Mouse (Mus musculus) kidney, embryonic 15.5 days (tissue): ENCODE results near the gene Pcx. TPM values are rescaled to one million over a fixed set of nuclear protein-coding genes. Genes with fewer than 3 reads are reported as not detected.

ENCODE experiments used
- ATAC-seq: fragments of 200-750 bp; cut with Nextera tagmentation; replicated peaks from 2 replicates; pipeline ENCODE4 v1.8.0; 2017; ENCODE audit warnings: moderate TSS enrichment; ENCODE audit not compliant: low FRiP score
- H3K27ac ChIP-seq: fragments of 300-500 bp; sonication (generic); 2 replicates; pipeline ENCODE4 v1.5.1; 2015; ENCODE audit warnings: mild to moderate bottlenecking, inconsistent platforms
- H3K27me3 ChIP-seq: fragments of 300-500 bp; sonication (generic); 2 replicates; pipeline ENCODE4 v1.6.1; 2015; ENCODE audit warnings: inconsistent platforms
- H3K36me3 ChIP-seq: fragments of 300-500 bp; sonication (generic); 2 replicates; pipeline ENCODE4 v1.6.1; 2015; ENCODE audit warnings: inconsistent platforms
- H3K4me1 ChIP-seq: fragments of 300-500 bp; sonication (generic); 2 replicates; pipeline ENCODE4 v1.6.1; 2015; ENCODE audit warnings: inconsistent platforms
- H3K4me2 ChIP-seq: fragments of 300-500 bp; sonication (generic); 2 replicates; pipeline ENCODE4 v1.6.1; 2015; ENCODE audit warnings: moderate library complexity, mild to moderate bottlenecking, inconsistent platforms
- H3K4me3 ChIP-seq: fragments of 300-500 bp; sonication (generic); replicated peaks from 2 replicates; pipeline ENCODE4 v1.5.1; 2015; ENCODE audit warnings: mild to moderate bottlenecking, inconsistent platforms
- H3K9ac ChIP-seq: fragments of 300-500 bp; sonication (generic); 2 replicates; pipeline ENCODE4 v1.6.1; 2015; ENCODE audit warnings: mild to moderate bottlenecking, inconsistent platforms
- H3K9me3 ChIP-seq: fragments of 300-500 bp; sonication (generic); replicated peaks from 2 replicates; pipeline ENCODE4 v1.6.1; 2016; ENCODE audit warnings: inconsistent platforms
- WGBS: fragments of 180-500 bp; shearing (Covaris S2); methylation state at CpG from one replicate; pipeline ENCODE4 v1.1.7; 2015; ENCODE audit warnings: mixed read lengths; 5-methylcytosine and 5-hydroxymethylcytosine counted together
- polyA plus RNA-seq: library from polyadenylated mRNA; unstranded; fragments of >200 nt; fragmentation: Nextera tagmentation; extraction: Ambion mirVana; gene quantifications from 2 replicates; pipeline ENCODE4 v1.2.1, GENCODE M21; 2015

Pcx gene
- polyA plus RNA-seq, 1 experiment from 2014 or later = 35.2 TPM

DNA sequence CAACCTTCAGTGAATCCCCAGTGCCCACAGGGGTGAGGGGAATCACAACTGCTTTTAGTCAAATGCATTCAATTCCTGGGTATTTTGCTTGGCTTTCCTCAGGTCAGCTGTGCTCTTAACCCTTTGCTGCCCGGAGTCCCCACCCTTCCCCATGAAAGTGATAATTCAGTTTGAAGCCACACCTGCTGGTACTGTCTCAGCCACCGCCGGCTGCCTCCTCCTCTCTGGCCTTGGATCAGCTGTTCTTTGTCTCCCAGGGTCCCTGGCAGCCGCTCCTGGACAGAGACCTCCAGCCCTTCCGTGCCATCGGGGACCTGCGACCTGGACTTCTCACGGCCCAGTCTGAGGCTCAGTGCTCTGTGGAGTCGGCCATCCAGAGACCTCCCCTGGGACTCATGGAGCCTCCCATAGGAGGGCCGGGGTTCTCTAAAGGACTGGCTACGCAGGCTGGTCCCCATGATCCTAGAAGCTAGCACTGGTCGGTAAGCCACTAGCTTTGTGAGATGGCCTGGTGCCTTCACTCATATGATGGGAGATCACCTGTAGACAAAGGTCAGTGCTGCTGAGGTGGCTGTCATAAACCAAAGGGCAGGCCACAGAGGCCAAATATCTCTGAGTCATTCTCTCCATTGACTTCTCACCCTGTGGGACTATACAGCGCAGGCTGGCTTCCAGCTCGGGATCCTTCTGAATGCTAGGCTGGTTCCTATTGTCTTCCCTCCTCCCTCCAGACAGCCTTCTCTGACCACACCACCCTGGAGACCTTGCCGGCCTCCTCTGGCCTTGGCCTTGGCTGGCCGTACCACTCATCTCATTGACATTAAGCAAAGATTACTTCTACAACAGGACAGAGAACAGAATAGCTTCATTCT, 12.0 kb upstream of the Pcx start, which contains the start of gene 2010003K11Rik:
2010003K11Rik (minus strand) TSS at position 522 of the 872 bp plus-strand sequence.
- Histone ChIP-seq H3K4me2 (peak within 1 kb of the TSS; percentile 32; the same call in 1 of the 2 replicates), H3K4me3 (no peak within 1 kb of the TSS), H3K36me3 (no peaks in the 10 kb centered on the region), H3K9me3 (no peaks in the 10 kb centered on the region), H3K27ac (no peak within 1 kb of the TSS), H3K9ac (no peak within 1 kb of the TSS), H3K4me1 (peaks cover 15% of the 10 kb centered on the region), H3K27me3 (no peaks in the 10 kb centered on the region)
- ATAC-seq = no peak; the same call in 1 of the 2 replicates
- 59% methylated on average over 16 of the region's 16 CpGs for WGBS

DNA sequence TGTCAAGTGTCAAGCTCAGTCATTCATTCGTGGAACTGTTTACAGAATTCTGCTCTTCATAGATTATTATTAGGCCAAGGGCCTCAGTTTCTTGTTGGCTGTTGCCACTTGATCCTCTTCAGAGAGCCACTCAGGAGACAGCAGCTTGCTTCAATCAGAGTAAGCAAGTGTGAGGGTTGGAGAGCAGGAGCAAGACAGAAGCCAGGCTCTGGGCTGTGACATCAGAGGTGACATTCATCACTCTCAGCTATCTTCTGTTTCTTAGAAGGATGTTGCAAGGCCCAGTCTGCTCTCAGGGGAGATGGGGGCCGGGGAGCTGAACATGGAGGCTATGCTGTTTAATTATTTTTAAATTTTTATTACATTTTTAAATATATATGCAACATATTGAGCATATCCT, 7.6 kb upstream of the Pcx start:
- no peak overlapping the region for H3K4me3 ChIP-seq
- no peaks in the 10 kb centered on the region for H3K27me3 ChIP-seq
- H3K9ac ChIP-seq = no peak overlapping the region
- no peaks in the 10 kb centered on the region for H3K36me3 ChIP-seq
- H3K27ac ChIP-seq = no peak overlapping the region
- no peaks in the 10 kb centered on the region for H3K9me3 ChIP-seq
- no peak for ATAC-seq
- WGBS = 78% methylated on average over 2 of the region's 2 CpGs
- H3K4me2 ChIP-seq = no peak overlapping the region
- H3K4me1 ChIP-seq = peaks cover 6% of the 10 kb centered on the region

DNA sequence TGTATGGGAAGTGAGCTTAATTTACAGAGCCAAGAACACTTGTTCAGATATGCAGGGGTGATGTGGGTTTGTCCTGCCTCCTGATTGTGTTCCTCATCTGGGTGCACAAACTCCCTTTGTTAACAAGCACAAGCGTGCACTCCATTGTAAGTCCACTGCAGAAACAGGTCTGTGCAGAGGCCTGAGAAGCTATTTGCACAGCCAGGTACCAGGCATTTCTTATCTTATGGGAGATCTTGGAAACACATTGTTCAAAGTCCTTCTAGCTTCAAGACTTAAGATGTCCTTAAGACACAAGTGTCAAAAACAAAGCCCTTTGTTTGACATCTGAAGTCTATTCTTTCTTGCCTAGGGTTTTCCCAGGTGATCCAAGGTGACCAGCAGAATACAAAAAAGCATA, 5.4 kb upstream of the Pcx start:
- ATAC-seq = no peak
- Histone ChIP-seq H3K27ac (no peak overlapping the region), H3K9me3 (no peaks in the 10 kb centered on the region), H3K27me3 (no peaks in the 10 kb centered on the region), H3K4me3 (no peak overlapping the region), H3K4me2 (no peak overlapping the region), H3K36me3 (no peaks in the 10 kb centered on the region), H3K9ac (no peak overlapping the region), H3K4me1 (peaks cover 5% of the 10 kb centered on the region; the same call in 1 of the 2 replicates)
- WGBS = 97% methylated on average over 1 of the region's 1 CpGs

DNA sequence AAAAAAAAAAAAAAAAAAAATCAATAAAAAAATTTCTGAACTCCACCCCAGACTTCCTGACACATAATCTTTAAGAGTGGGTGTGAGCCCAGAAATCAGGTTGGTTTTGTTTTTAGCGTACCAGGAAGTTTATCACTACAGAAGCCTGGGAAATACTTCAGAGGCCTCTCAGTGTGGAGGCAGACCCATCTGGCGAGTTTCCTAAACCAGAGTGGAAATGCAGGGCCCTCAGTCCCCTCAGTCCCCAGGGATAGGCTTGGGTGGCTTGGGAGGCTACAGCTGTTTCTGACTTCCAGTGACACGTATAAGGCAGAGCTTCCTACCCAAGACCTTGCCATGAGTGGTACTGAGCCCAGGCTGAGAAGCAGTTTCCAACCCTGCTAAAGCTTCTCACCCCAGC, 2.5 kb upstream of the Pcx start:
- Histone ChIP-seq H3K9me3 (no peaks in the 10 kb centered on the region), H3K4me1 (peaks cover 16% of the 10 kb centered on the region), H3K27me3 (peaks cover 5% of the 10 kb centered on the region; the same call in 1 of the 2 replicates), H3K4me3 (no peak overlapping the region), H3K36me3 (no peaks in the 10 kb centered on the region), H3K4me2 (no peak overlapping the region), H3K9ac (no peak overlapping the region), H3K27ac (no peak overlapping the region)
- no peak for ATAC-seq
- 76% methylated on average over 3 of the region's 3 CpGs for WGBS

DNA sequence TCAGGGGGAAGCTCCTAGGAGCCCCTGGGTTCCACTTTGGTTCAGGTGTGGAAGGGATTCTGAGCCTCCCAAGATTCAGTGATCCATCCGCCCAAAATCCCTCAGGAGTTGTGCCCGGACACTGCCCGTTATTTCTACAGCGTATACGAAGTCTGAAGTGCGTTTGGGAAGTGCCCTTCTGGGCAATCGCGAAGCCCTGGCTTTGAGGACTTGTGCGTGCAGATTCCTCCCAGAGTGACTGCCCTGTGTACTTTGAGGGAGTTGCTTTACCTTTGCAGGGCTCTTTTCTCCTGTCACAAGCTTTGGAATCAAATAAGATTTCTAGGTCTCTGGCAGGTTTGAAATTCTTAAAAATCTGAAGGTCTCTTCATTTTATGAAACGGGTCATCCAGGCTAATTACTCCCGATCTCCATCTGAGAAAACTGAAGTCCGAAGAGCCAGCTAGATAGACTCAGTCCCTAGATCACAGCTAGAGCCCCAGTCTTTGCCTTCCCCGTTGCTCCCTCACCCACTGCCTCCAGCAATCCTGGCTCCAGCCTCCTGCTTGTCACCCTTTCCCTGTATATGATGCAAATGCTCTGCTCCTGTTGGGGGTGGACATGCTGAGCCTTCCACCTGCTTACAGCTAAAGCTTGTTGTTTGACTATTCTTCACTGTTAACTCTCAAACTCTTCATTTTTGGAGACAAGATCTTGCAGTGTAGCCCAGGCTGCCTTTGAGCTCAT, 1.0 kb downstream of the Pcx start:
- no peak overlapping the region for H3K27ac ChIP-seq
- WGBS = 8% methylated on average over 13 of the region's 13 CpGs
- peak overlapping the region; percentile 95 for H3K4me2 ChIP-seq
- no peak for ATAC-seq
- H3K27me3 ChIP-seq = peaks cover 5% of the 10 kb centered on the region; the same call in 1 of the 2 replicates
- H3K4me3 ChIP-seq = peak overlapping the region; percentile 66
- H3K9me3 ChIP-seq = no peaks in the 10 kb centered on the region
- H3K9ac ChIP-seq = peak overlapping the region; percentile 39
- peaks cover 26% of the 10 kb centered on the region for H3K4me1 ChIP-seq
- no peaks in the 10 kb centered on the region for H3K36me3 ChIP-seq

DNA sequence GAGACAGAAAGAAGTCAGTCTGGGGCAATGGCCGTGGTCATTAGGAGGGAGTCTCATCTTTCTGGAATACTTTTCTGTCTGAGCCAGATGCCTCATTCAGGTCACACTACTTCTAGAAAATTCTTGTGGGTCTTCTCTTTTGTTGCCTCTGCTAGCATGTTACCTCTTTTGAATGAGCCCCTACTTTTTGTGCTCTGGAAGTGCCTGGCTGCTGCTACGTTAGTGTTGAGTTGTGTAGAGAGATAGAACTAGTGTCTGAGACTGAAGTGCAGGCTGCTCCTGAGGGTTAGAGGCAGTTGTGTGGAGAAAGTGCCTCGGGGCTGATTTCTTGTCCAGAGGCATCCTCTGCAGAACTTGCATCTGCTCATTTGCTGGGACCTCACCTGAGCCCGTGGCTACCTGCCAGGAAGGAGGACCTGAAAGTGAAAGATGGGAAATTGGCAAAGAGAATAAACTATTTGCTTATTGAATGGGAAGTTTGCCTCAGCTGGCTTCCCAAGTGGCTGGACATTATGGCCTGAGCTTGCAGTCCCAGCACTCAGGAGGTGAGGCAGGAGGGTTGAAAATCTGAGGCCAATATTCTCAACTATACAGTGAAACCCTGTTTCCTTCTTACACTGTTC, 3.1 kb downstream of the Pcx start:
- ATAC-seq = no peak
- 75% methylated on average over 4 of the region's 4 CpGs for WGBS
- Histone ChIP-seq H3K9ac (no peak overlapping the region), H3K4me1 (peaks cover 27% of the 10 kb centered on the region), H3K27me3 (peaks cover 5% of the 10 kb centered on the region; the same call in 1 of the 2 replicates), H3K9me3 (no peaks in the 10 kb centered on the region), H3K4me3 (no peak overlapping the region), H3K36me3 (no peaks in the 10 kb centered on the region), H3K27ac (no peak overlapping the region), H3K4me2 (no peak overlapping the region)

DNA sequence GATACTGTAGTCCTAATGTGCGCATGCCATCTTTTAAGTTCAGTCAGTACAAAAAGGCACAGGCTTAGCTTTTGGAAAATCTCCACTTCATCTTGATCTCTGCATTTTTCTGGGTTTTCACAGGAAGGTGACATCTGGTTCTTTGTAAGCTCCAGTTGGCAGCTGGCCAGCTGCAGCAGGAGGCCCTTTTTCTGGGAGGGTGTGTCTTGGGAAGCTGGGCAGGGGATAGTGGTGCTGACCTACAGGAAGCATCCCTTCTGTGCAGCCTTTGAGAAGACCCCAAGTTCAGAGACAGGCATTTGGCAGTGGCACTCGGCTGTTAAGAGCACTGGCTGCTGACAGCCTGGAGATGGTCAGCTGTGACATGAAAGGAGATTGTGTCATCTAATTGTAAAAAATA, 5.5 kb downstream of the Pcx start:
- Histone ChIP-seq H3K4me3 (no peak overlapping the region), H3K9ac (no peak overlapping the region), H3K4me1 (peaks cover 20% of the 10 kb centered on the region), H3K27me3 (peaks cover 5% of the 10 kb centered on the region; the same call in 1 of the 2 replicates), H3K4me2 (no peak overlapping the region), H3K9me3 (no peaks in the 10 kb centered on the region), H3K36me3 (no peaks in the 10 kb centered on the region), H3K27ac (0 out of 2 replicates have a peak overlapping the region, but pooled peaks have one; percentile 13)
- 46% methylated on average over 2 of the region's 2 CpGs for WGBS
- ATAC-seq = no peak

DNA sequence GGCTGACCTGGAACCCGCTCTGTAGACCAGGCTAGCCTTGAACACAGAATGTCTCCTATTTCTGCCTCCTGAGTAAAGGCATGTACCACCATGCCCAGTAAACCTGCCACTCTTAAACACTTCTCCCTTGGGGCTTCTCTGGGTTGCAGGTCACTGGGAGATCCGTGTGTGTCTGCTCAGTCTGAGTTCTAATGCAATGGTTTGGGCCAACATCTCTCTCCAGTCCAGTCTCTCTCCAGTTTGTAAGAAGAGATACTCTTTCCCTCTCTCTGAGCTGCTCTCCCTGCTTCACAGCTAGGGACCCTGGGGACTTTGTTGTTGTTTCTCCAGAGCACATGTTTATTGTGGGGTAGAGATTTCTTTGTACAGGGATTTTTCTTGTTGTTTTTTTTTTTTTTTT, 6.0 kb downstream of the Pcx start:
- H3K27ac ChIP-seq = peak overlapping the region; percentile 13; the same call in 1 of the 2 replicates

DNA sequence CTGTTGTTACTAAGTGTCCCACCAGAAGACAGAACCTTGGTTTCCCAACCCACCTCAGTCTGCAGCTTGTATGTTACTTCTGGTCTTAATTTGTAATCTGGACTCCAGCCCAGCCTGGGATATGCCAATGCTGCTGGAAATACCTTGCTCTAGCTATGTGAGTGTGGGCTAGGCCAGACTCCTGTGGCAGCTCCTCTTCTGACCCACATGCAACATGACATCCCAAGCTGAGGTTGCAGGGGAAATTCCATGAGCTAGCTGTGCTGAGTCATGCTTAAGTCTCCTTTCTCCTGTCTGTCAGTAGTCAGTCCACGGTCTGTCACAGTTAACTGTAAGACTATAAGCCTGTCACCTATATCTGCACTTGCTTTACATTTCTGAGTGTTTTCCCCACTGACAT, 7.2 kb downstream of the Pcx start:
- 69% methylated on average over 1 of the region's 1 CpGs for WGBS
- Histone ChIP-seq H3K4me1 (peaks cover 11% of the 10 kb centered on the region), H3K27ac (no peak overlapping the region), H3K9me3 (no peaks in the 10 kb centered on the region), H3K9ac (no peak overlapping the region), H3K4me2 (no peak overlapping the region), H3K27me3 (no peaks in the 10 kb centered on the region), H3K36me3 (no peaks in the 10 kb centered on the region), H3K4me3 (no peak overlapping the region)
- no peak for ATAC-seq

More for the DNA sequence above, 6.0 kb downstream of the Pcx start:
- H3K4me1 ChIP-seq = peaks cover 15% of the 10 kb centered on the region
- H3K36me3 ChIP-seq = no peaks in the 10 kb centered on the region
- H3K27me3 ChIP-seq = peaks cover 4% of the 10 kb centered on the region; the same call in 1 of the 2 replicates
- H3K4me2 ChIP-seq = no peak overlapping the region
- H3K4me3 ChIP-seq = no peak overlapping the region
- WGBS = 57% methylated on average over 2 of the region's 2 CpGs
- no peak for ATAC-seq
- H3K9ac ChIP-seq = no peak overlapping the region
- H3K9me3 ChIP-seq = no peaks in the 10 kb centered on the region

DNA sequence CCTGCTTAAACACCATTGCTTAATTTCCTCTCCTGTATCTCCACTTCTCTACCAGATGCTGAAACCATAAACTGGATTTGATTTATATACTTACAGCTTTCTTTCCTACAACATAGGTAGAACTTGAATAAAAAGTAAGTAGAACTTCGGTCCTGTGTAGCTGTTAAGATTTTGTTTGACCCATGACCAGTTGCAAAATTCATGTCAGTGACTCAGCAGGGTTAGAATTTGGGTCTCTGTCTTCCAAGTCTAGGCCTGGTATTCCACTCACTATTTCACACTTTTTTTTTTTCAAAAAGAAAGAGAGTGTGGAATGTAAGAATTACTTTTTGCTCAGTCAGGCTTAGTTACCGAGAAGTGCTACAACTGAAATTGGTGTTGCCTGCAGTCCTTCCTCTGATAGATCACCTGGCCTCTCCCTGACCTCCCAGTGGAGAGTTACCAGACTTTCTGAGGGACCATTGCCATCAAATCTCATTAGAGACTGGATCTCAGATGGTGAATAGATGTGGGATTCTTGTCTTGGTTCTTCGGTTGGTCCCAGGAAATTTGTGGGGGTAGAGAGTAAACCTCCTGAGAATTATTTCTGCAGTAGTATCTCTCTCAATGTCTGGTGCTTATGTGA, 11.3 kb downstream of the Pcx start:
- ATAC-seq = no peak
- no peaks in the 10 kb centered on the region for H3K4me1 ChIP-seq
- H3K9ac ChIP-seq = no peak overlapping the region
- no peak overlapping the region for H3K4me3 ChIP-seq
- H3K9me3 ChIP-seq = no peaks in the 10 kb centered on the region
- H3K36me3 ChIP-seq = no peaks in the 10 kb centered on the region
- no peaks in the 10 kb centered on the region for H3K27me3 ChIP-seq
- 87% methylated on average over 3 of the region's 3 CpGs for WGBS
- H3K27ac ChIP-seq = no peak overlapping the region
- no peak overlapping the region for H3K4me2 ChIP-seq

DNA sequence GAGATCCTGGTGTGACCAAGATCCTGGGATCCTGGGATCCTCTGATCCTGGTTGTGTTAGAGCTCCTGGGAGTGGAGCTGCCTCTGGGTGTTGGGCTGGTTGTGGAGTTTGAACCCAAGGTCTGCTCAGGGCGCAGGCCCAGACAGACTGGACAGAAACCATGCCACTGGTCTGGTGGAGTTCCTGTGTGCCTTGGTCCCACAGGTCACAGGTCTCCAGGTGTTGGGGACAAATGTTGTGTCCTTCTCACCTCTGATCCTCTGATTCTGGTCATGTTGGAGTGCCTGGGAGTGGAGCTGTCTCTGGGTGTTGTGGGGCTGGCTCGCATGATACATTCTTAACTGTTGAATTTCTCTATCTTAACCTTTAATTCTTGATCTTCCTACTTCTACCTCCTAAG, 24.4 kb downstream of the Pcx start:
- H3K4me1 ChIP-seq = peaks cover 2% of the 10 kb centered on the region; the same call in 1 of the 2 replicates
- no peaks in the 10 kb centered on the region for H3K27me3 ChIP-seq
- H3K36me3 ChIP-seq = no peaks in the 10 kb centered on the region
- H3K4me2 ChIP-seq = no peak overlapping the region
- ATAC-seq = no peak
- WGBS = 87% methylated on average over 2 of the region's 2 CpGs
- H3K27ac ChIP-seq = no peak overlapping the region
- H3K9ac ChIP-seq = no peak overlapping the region
- H3K9me3 ChIP-seq = no peaks in the 10 kb centered on the region
- no peak overlapping the region for H3K4me3 ChIP-seq
